Mouse (Mus musculus): ENCODE measurements around the gene Enpp3.

DNA sequence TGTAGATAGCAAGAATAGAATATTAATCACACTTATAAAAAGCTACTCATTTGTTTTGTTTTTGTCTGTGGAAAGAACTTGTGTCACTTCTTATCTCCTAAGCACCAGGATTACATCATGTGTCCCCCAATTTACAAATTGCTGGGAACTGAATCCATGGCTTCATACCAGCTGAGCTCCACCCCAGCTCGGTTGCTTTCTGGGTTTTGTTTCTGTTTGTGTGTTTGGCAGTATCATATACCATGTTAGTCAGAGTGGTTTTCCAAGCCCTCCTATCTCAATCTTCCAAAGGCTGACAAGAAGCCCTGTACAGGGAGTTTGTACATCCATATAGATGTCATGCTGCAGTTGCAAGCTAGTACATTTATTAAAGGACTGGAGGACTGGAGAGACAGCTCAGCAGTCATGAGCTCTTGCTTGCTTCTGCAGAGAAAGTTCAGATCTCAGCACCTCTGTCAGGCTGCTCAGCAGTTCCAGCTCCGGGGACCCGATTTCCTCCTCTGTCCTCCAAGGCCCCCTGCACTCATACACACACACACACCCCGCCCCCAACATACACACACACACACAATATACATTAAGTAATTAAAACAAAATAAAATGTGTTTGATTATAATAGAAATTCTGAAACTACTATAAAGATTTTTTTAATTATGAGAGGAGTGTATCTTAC lies 6.1 kb downstream of the Enpp3 start:
- TF ChIP-seq CTCF (conservative IDR thresholded peaks at IDR 0.05; ENCODE audit: low read length), result no peak
- TF ChIP-seq NANOG (IDR thresholded peaks at IDR 0.05; ENCODE audit: borderline replicate concordance, low read length), result no peak
- TF ChIP-seq POU5F1 (IDR thresholded peaks at IDR 0.05; ENCODE audit: borderline replicate concordance, low read length), result no peak
